Comparison of ENCODE assay signal across 21 mouse cellular contexts in genomic region chr11:119576855-119577254, GRCm38 (mm10). TPM values are rescaled to one million over a fixed set of nuclear protein-coding genes. Genes with fewer than 3 reads are reported as not detected.
DNase-seq lines count a peak whose midpoint lies in the region; ATAC-seq lines count a peak whose summit lies in the region.
"Had no signal": no experiment of that assay in that cellular context is flagged by ENCODE, and none has a peak within 500 bp of the region (broad histone marks: within the 10 kb centered on the region; RNA-seq: fewer than 3 reads in every experiment).

No protein-coding gene starts in this region.

- no peaks in the 10 kb centered on the region for H3K9me3 ChIP-seq in embryonic facial prominence, embryonic 12.5 days
- no peaks in the 10 kb centered on the region for H3K9me3 ChIP-seq in embryonic facial prominence, embryonic 10.5 days
- no peaks in the 10 kb centered on the region for H3K9me3 ChIP-seq in hindbrain, embryonic 13.5 days
- H3K9me3 ChIP-seq in hindbrain, embryonic 11.5 days (ENCODE audit: control insufficient read depth, low read length) = no peaks in the 10 kb centered on the region
- no peaks in the 10 kb centered on the region for H3K9me3 ChIP-seq in neural tube, embryonic 13.5 days
- H3K9me3 ChIP-seq in intestine, embryonic 16.5 days (ENCODE audit: control insufficient read depth, low read length) = no peaks in the 10 kb centered on the region
- H3K9me3 ChIP-seq: hindbrain, embryonic 15.5 days; liver, embryonic 13.5 days had no signal

- H3K4me3 ChIP-seq in embryonic facial prominence, embryonic 12.5 days = no peak overlapping the region
- H3K4me3 ChIP-seq in embryonic facial prominence, embryonic 10.5 days = no peak overlapping the region
- no peak overlapping the region for H3K4me3 ChIP-seq in hindbrain, embryonic 13.5 days
- no peak overlapping the region for H3K4me3 ChIP-seq in hindbrain, embryonic 11.5 days (ENCODE audit: low read depth, low read length)
- H3K4me3 ChIP-seq in neural tube, embryonic 13.5 days = no peak overlapping the region
- no peak overlapping the region for H3K4me3 ChIP-seq in intestine, embryonic 16.5 days (ENCODE audit: low read length)
- H3K4me3 ChIP-seq: gastrocnemius, adult 2 months; hindbrain, embryonic 15.5 days; layer of hippocampus, adult 2 months; liver, embryonic 13.5 days had no signal

- no peak overlapping the region for H3K4me2 ChIP-seq in embryonic facial prominence, embryonic 12.5 days (replicated peaks)
- H3K4me2 ChIP-seq in hindbrain, embryonic 13.5 days = no peak overlapping the region
- no peak overlapping the region for H3K4me2 ChIP-seq in hindbrain, embryonic 11.5 days (replicated peaks; ENCODE audit: low read depth, low read length)
- H3K4me2 ChIP-seq in neural tube, embryonic 13.5 days = no peak overlapping the region
- no peak overlapping the region for H3K4me2 ChIP-seq in intestine, embryonic 16.5 days (ENCODE audit: low read depth, low read length)
- H3K4me2 ChIP-seq: hindbrain, embryonic 15.5 days; liver, embryonic 13.5 days had no signal

- no peaks in the 10 kb centered on the region for H3K27me3 ChIP-seq in embryonic facial prominence, embryonic 12.5 days
- 0 out of 2 replicates have a peak, but pooled peaks cover 3% of the 10 kb centered on the region for H3K27me3 ChIP-seq in embryonic facial prominence, embryonic 10.5 days (replicated peaks; ENCODE audit: low read depth, poor library complexity, severe bottlenecking)
- 0 out of 2 replicates have a peak, but pooled peaks cover 3% of the 10 kb centered on the region for H3K27me3 ChIP-seq in hindbrain, embryonic 13.5 days
- H3K27me3 ChIP-seq in hindbrain, embryonic 11.5 days (ENCODE audit: control insufficient read depth, insufficient read depth, low read length) = no peaks in the 10 kb centered on the region
- no peaks in the 10 kb centered on the region for H3K27me3 ChIP-seq in neural tube, embryonic 13.5 days
- H3K27me3 ChIP-seq in intestine, embryonic 16.5 days (replicated peaks; ENCODE audit: control insufficient read depth, insufficient read depth, low read length) = no peaks in the 10 kb centered on the region
- H3K27me3 ChIP-seq: hindbrain, embryonic 15.5 days had no signal

- H3K36me3 ChIP-seq in embryonic facial prominence, embryonic 12.5 days = no peaks in the 10 kb centered on the region
- no peaks in the 10 kb centered on the region for H3K36me3 ChIP-seq in embryonic facial prominence, embryonic 10.5 days (replicated peaks)
- no peaks in the 10 kb centered on the region for H3K36me3 ChIP-seq in hindbrain, embryonic 13.5 days
- no peaks in the 10 kb centered on the region for H3K36me3 ChIP-seq in hindbrain, embryonic 11.5 days (ENCODE audit: control insufficient read depth, insufficient read depth, low read length)
- no peaks in the 10 kb centered on the region for H3K36me3 ChIP-seq in neural tube, embryonic 13.5 days
- H3K36me3 ChIP-seq in intestine, embryonic 16.5 days (ENCODE audit: control insufficient read depth, insufficient read depth, low read length) = no peaks in the 10 kb centered on the region
- H3K36me3 ChIP-seq: hindbrain, embryonic 15.5 days; liver, embryonic 13.5 days had no signal

- peaks cover 12% of the 10 kb centered on the region for H3K4me1 ChIP-seq in embryonic facial prominence, embryonic 12.5 days
- peaks cover 29% of the 10 kb centered on the region for H3K4me1 ChIP-seq in embryonic facial prominence, embryonic 10.5 days
- peaks cover 19% of the 10 kb centered on the region for H3K4me1 ChIP-seq in hindbrain, embryonic 13.5 days (replicated peaks)
- H3K4me1 ChIP-seq in hindbrain, embryonic 11.5 days (replicated peaks; ENCODE audit: control insufficient read depth, insufficient read depth, low read length) = 0 out of 2 replicates have a peak, but pooled peaks cover 4% of the 10 kb centered on the region
- H3K4me1 ChIP-seq in neural tube, embryonic 13.5 days (replicated peaks) = peaks cover 19% of the 10 kb centered on the region
- H3K4me1 ChIP-seq in intestine, embryonic 16.5 days (ENCODE audit: control insufficient read depth, insufficient read depth, low read length) = peaks cover 4% of the 10 kb centered on the region; the same call in 1 of the 2 replicates
- H3K4me1 ChIP-seq: liver, embryonic 13.5 days had no signal

- ATAC-seq in embryonic facial prominence, embryonic 12.5 days (ENCODE audit: insufficient number of reproducible peaks, insufficient read depth, low FRiP score, low TSS enrichment) = no peak
- no peak for ATAC-seq in hindbrain, embryonic 13.5 days (ENCODE audit: low FRiP score)
- ATAC-seq in hindbrain, embryonic 11.5 days (ENCODE audit: low FRiP score) = no peak
- no peak for ATAC-seq in neural tube, embryonic 13.5 days (ENCODE audit: low read depth)
- ATAC-seq in intestine, embryonic 16.5 days = no peak
- ATAC-seq: forebrain, embryonic 16.5 days; intestine, postnatal 0 days had no signal

- DNase-seq in embryonic facial prominence, embryonic 10.5 days (ENCODE audit: low spot score) = no peak
- DNase-seq in hindbrain, embryonic 11.5 days (ENCODE audit: low spot score) = no peak
- no peak for DNase-seq in neural tube, embryonic 10.5 days (ENCODE audit: extremely low spot score, low spot score)
- DNase-seq: cerebellum, adult 18-20 months; cerebellum, postnatal 36 days; gastrocnemius, adult 2 months; heart, adult 18-20 months; left cerebral cortex, postnatal 4 days; liver, embryonic 13.5 days; lung, postnatal 14 days; retina, postnatal 1 day; right cerebral cortex, postnatal 4 days; thymus, adult 18-20 months had no signal

- 13% methylated on average over 4 of the region's 4 CpGs for WGBS in embryonic facial prominence, embryonic 12.5 days
- WGBS in embryonic facial prominence, embryonic 10.5 days = 17% methylated on average over 4 of the region's 4 CpGs
- WGBS in hindbrain, embryonic 13.5 days = 11% methylated on average over 4 of the region's 4 CpGs
- 19% methylated on average over 4 of the region's 4 CpGs for WGBS in hindbrain, embryonic 11.5 days
- 17% methylated on average over 4 of the region's 4 CpGs for WGBS in neural tube, embryonic 13.5 days
- 14% methylated on average over 4 of the region's 4 CpGs for WGBS in intestine, embryonic 16.5 days

- H3K9ac ChIP-seq in embryonic facial prominence, embryonic 12.5 days = no peak overlapping the region
- H3K9ac ChIP-seq in hindbrain, embryonic 13.5 days = 0 out of 2 replicates have a peak overlapping the region, but pooled peaks have one; percentile 39
- no peak overlapping the region for H3K9ac ChIP-seq in hindbrain, embryonic 11.5 days (ENCODE audit: low read depth, low read length)
- H3K9ac ChIP-seq in neural tube, embryonic 13.5 days = 0 out of 2 replicates have a peak overlapping the region, but pooled peaks have one; percentile 22
- no peak overlapping the region for H3K9ac ChIP-seq in intestine, embryonic 16.5 days (ENCODE audit: low read depth, low read length)
- H3K9ac ChIP-seq: hindbrain, embryonic 15.5 days; liver, embryonic 13.5 days had no signal

- H3K27ac ChIP-seq in embryonic facial prominence, embryonic 12.5 days = 0 out of 2 replicates have a peak overlapping the region, but pooled peaks have one; percentile 25
- H3K27ac ChIP-seq in embryonic facial prominence, embryonic 10.5 days (replicated peaks) = no peak overlapping the region
- peak overlapping the region; percentile 15; the same call in 1 of the 2 replicates for H3K27ac ChIP-seq in hindbrain, embryonic 13.5 days
- H3K27ac ChIP-seq in hindbrain, embryonic 11.5 days (ENCODE audit: low read depth, low read length) = no peak overlapping the region
- H3K27ac ChIP-seq in neural tube, embryonic 13.5 days (replicated peaks) = no peak overlapping the region; the same call in 1 of the 2 replicates
- H3K27ac ChIP-seq in intestine, embryonic 16.5 days (ENCODE audit: low read length) = no peak overlapping the region
- H3K27ac ChIP-seq: gastrocnemius, adult 2 months; hindbrain, embryonic 15.5 days; layer of hippocampus, adult 2 months; liver, embryonic 13.5 days had no signal

RNA-seq across cellular contexts. Expression of gene Rptor, which starts 25.9 kb away (rescaled TPM):
- polyA plus RNA-seq in embryonic facial prominence, embryonic 12.5 days (2016; fragmentation: Nextera tagmentation; extraction: Ambion mirVana) = 17.7 and 20.4 TPM in 2 replicates
- 14.4 and 15.7 TPM in 2 replicates for polyA plus RNA-seq in embryonic facial prominence, embryonic 10.5 days (2016; fragmentation: Nextera tagmentation; extraction: Ambion mirVana)
- 10.2 and 10.6 TPM in 2 replicates for polyA plus RNA-seq in hindbrain, embryonic 13.5 days (2015; fragmentation: Nextera tagmentation; extraction: Ambion mirVana)
- polyA plus RNA-seq in hindbrain, embryonic 11.5 days (2014; fragmentation: Nextera tagmentation; extraction: Ambion mirVana) = 10.4 and 12.4 TPM in 2 replicates
- polyA plus RNA-seq in neural tube, embryonic 13.5 days (2015; fragmentation: Nextera tagmentation; extraction: Ambion mirVana) = 9.6 and 11.1 TPM in 2 replicates
- polyA plus RNA-seq in intestine, embryonic 16.5 days (2015; fragmentation: Nextera tagmentation; extraction: Ambion mirVana) = 5.2 and 5.9 TPM in 2 replicates

RNA-seq across cellular contexts. Expression of gene Nptx1, which starts 29.3 kb away (rescaled TPM):
- 2.0 and 2.4 TPM in 2 replicates for polyA plus RNA-seq in embryonic facial prominence, embryonic 12.5 days (2016; fragmentation: Nextera tagmentation; extraction: Ambion mirVana)
- 1.9 and 2.6 TPM in 2 replicates for polyA plus RNA-seq in embryonic facial prominence, embryonic 10.5 days (2016; fragmentation: Nextera tagmentation; extraction: Ambion mirVana)
- 12.6 and 15.2 TPM in 2 replicates for polyA plus RNA-seq in hindbrain, embryonic 13.5 days (2015; fragmentation: Nextera tagmentation; extraction: Ambion mirVana)
- polyA plus RNA-seq in hindbrain, embryonic 11.5 days (2014; fragmentation: Nextera tagmentation; extraction: Ambion mirVana) = 8.7 and 11.2 TPM in 2 replicates
- polyA plus RNA-seq in neural tube, embryonic 13.5 days (2015; fragmentation: Nextera tagmentation; extraction: Ambion mirVana) = 15.3 and 18.8 TPM in 2 replicates
- polyA plus RNA-seq in intestine, embryonic 16.5 days (2015; fragmentation: Nextera tagmentation; extraction: Ambion mirVana) = 0.56 and 0.65 TPM in 2 replicates

Comparison
In these comparisons a context has a peak if more than half of its experiments do, and no peak if none do; other contexts are left out.
1. H3K27ac ChIP-seq: peak in embryonic facial prominence, embryonic 12.5 days (single experiment) and hindbrain, embryonic 13.5 days (single experiment); none in embryonic facial prominence, embryonic 10.5 days (single experiment), hindbrain, embryonic 11.5 days (single experiment), neural tube, embryonic 13.5 days (single experiment) and intestine, embryonic 16.5 days (single experiment).
2. H3K9ac ChIP-seq: peak in hindbrain, embryonic 13.5 days (single experiment) and neural tube, embryonic 13.5 days (single experiment); none in embryonic facial prominence, embryonic 12.5 days (single experiment), hindbrain, embryonic 11.5 days (single experiment) and intestine, embryonic 16.5 days (single experiment).